Mouse (Mus musculus): ENCODE data around the gene Olfr122. TPM values are rescaled to one million over a fixed set of nuclear protein-coding genes. Genes with fewer than 3 reads are reported as not detected.

Gene Olfr122
- total RNA-seq (2021), result not detected

- DNase-seq, result no peak
- intact Hi-C loops (cut with DNase I), result no loop called here
Observed at GRCm38 (mm10) chr17:37768307-37768706, at the start of gene Olfr122. Gene Olfr122 (plus strand): TSS chr17:37768607.

GRCm38 (mm10) chr17:37721508-37721907 is 46.9 kb upstream of the Olfr122 start, which contains the start of gene Olfr120:
Gene Olfr120 (plus strand): TSS chr17:37721808.
- intact Hi-C loops (cut with DNase I), result no loop called here
- DNase-seq, result no peak

- DNase-seq, result no peak
- intact Hi-C loops (cut with DNase I), result no loop called here
Observed at GRCm38 (mm10) chr17:37738070-37738469, 30.3 kb upstream of the Olfr122 start.

GRCm38 (mm10) chr17:37793229-37793628 is 24.8 kb downstream of the Olfr122 start, which contains the start of gene Olfr123:
Gene Olfr123 (plus strand): TSS chr17:37793529.
- DNase-seq, result no peak
- intact Hi-C loops (cut with DNase I), result no loop called here

GRCm38 (mm10) chr17:37799588-37799987 is 31.2 kb downstream of the Olfr122 start, which contains the start of gene Olfr124:
Gene Olfr124 (plus strand): TSS chr17:37799888.
- no peak for DNase-seq
- intact Hi-C loops (cut with DNase I), result no loop called here

Other genes starting within 250 kb of the Olfr122 start
- gene Olfr112, start 199.2 kb upstream of the Olfr122 start, total RNA-seq (2021), result not detected
- gene Olfr113, start 190.9 kb upstream of the Olfr122 start, total RNA-seq (2021), result not detected
- gene Olfr114, start 175.9 kb upstream of the Olfr122 start, total RNA-seq (2021), result not detected
- not detected for gene Olfr115, start 141.5 kb upstream of the Olfr122 start, total RNA-seq (2021)
- not detected for gene Olfr116, start 141.4 kb upstream of the Olfr122 start, total RNA-seq (2021)
- not detected for gene Olfr117, start 104.8 kb upstream of the Olfr122 start, total RNA-seq (2021)
- not detected for gene Olfr118, start 101.6 kb upstream of the Olfr122 start, total RNA-seq (2021)
- gene Olfr119, start 72.0 kb upstream of the Olfr122 start, total RNA-seq (2021), result not detected
- not detected for gene Olfr120, start 46.8 kb upstream of the Olfr122 start, total RNA-seq (2021)
- not detected for gene Olfr121, start 19.8 kb upstream of the Olfr122 start, total RNA-seq (2021)
- not detected for gene Olfr123, start 24.9 kb downstream of the Olfr122 start, total RNA-seq (2021)
- gene Olfr124, start 31.3 kb downstream of the Olfr122 start, total RNA-seq (2021), result not detected
- not detected for gene Olfr125, start 64.3 kb downstream of the Olfr122 start, total RNA-seq (2021)
- gene Olfr126, start 78.9 kb downstream of the Olfr122 start, total RNA-seq (2021), result not detected
- gene Olfr127, start 131.8 kb downstream of the Olfr122 start, total RNA-seq (2021), result not detected
- not detected for gene Olfr128, start 151.9 kb downstream of the Olfr122 start, total RNA-seq (2021)
- not detected for gene Olfr761, start 184.5 kb downstream of the Olfr122 start, total RNA-seq (2021)